9 mouse cellular contexts compared by ENCODE assay signal in genomic region chr8:26353476-26353875, GRCm38 (mm10).
DNase-seq lines count a peak whose midpoint lies in the region; ATAC-seq lines count a peak whose summit lies in the region.
"Had no signal": no experiment of that assay in that cellular context is flagged by ENCODE, and none has a peak within 500 bp of the region (broad histone marks: within the 10 kb centered on the region; RNA-seq: fewer than 3 reads in every experiment).

No protein-coding gene starts in this region.

- no peaks in the 10 kb centered on the region for H3K9me3 ChIP-seq in embryonic facial prominence, embryonic 12.5 days
- H3K9me3 ChIP-seq in embryonic facial prominence, embryonic 10.5 days, result no peaks in the 10 kb centered on the region
- no peaks in the 10 kb centered on the region for H3K9me3 ChIP-seq in heart, embryonic 15.5 days (replicated peaks)
- H3K9me3 ChIP-seq in kidney, embryonic 15.5 days (replicated peaks), result no peaks in the 10 kb centered on the region
- H3K9me3 ChIP-seq: midbrain, embryonic 15.5 days had no signal

- no peak overlapping the region for H3K9ac ChIP-seq in embryonic facial prominence, embryonic 12.5 days
- no peak overlapping the region for H3K9ac ChIP-seq in heart, embryonic 15.5 days
- no peak overlapping the region for H3K9ac ChIP-seq in kidney, embryonic 15.5 days
- H3K9ac ChIP-seq: midbrain, embryonic 15.5 days had no signal

- no peak overlapping the region for H3K4me3 ChIP-seq in embryonic facial prominence, embryonic 12.5 days
- no peak overlapping the region for H3K4me3 ChIP-seq in embryonic facial prominence, embryonic 10.5 days
- no peak overlapping the region for H3K4me3 ChIP-seq in heart, embryonic 15.5 days
- H3K4me3 ChIP-seq in kidney, embryonic 15.5 days (replicated peaks), result no peak overlapping the region
- H3K4me3 ChIP-seq: midbrain, embryonic 15.5 days had no signal

- WGBS in embryonic facial prominence, embryonic 12.5 days, result 66% methylated on average over 3 of the region's 3 CpGs
- 70% methylated on average over 3 of the region's 3 CpGs for WGBS in embryonic facial prominence, embryonic 10.5 days
- 54% methylated on average over 3 of the region's 3 CpGs for WGBS in heart, embryonic 15.5 days
- 20% methylated on average over 3 of the region's 3 CpGs for WGBS in kidney, embryonic 15.5 days

- ATAC-seq in embryonic facial prominence, embryonic 12.5 days (ENCODE audit: insufficient number of reproducible peaks, insufficient read depth, low FRiP score, low TSS enrichment), result no peak
- no peak for ATAC-seq in heart, embryonic 15.5 days (replicated peaks; ENCODE audit: insufficient number of reproducible peaks, insufficient read depth, low FRiP score, low read depth)
- no peak for ATAC-seq in kidney, embryonic 15.5 days (replicated peaks; ENCODE audit: low FRiP score)
- ATAC-seq in megakaryocyte-erythroid progenitor cell, adult 5-6 weeks (replicated peaks; ENCODE audit: low FRiP score, low TSS enrichment, poor library complexity, severe bottlenecking), result no peak
- no peak for ATAC-seq in CD4-positive, CD25-positive, alpha-beta regulatory T cell, adult 4 months
- ATAC-seq: midbrain, embryonic 15.5 days had no signal

- no peak overlapping the region for H3K4me2 ChIP-seq in embryonic facial prominence, embryonic 12.5 days (replicated peaks)
- H3K4me2 ChIP-seq in heart, embryonic 15.5 days, result no peak overlapping the region
- H3K4me2 ChIP-seq in kidney, embryonic 15.5 days, result no peak overlapping the region
- H3K4me2 ChIP-seq: midbrain, embryonic 15.5 days had no signal

- no peaks in the 10 kb centered on the region for H3K36me3 ChIP-seq in embryonic facial prominence, embryonic 12.5 days
- H3K36me3 ChIP-seq in embryonic facial prominence, embryonic 10.5 days (replicated peaks), result no peaks in the 10 kb centered on the region
- no peaks in the 10 kb centered on the region for H3K36me3 ChIP-seq in heart, embryonic 15.5 days
- no peaks in the 10 kb centered on the region for H3K36me3 ChIP-seq in kidney, embryonic 15.5 days
- H3K36me3 ChIP-seq: midbrain, embryonic 15.5 days had no signal

- peak overlapping the region; percentile 47 for H3K27ac ChIP-seq in embryonic facial prominence, embryonic 12.5 days
- H3K27ac ChIP-seq in embryonic facial prominence, embryonic 10.5 days (replicated peaks), result no peak overlapping the region; the same call in 1 of the 2 replicates
- H3K27ac ChIP-seq in heart, embryonic 15.5 days, result peak overlapping the region; percentile 94
- H3K27ac ChIP-seq in kidney, embryonic 15.5 days, result peak overlapping the region; percentile 92
- H3K27ac ChIP-seq: midbrain, embryonic 15.5 days had no signal

- no peak for DNase-seq in embryonic facial prominence, embryonic 10.5 days (ENCODE audit: low spot score)
- peak; percentile 59 for DNase-seq in lung, postnatal 36 days
- no peak for DNase-seq in embryo, embryonic 10.5 days (ENCODE audit: low spot score)

- H3K27me3 ChIP-seq in embryonic facial prominence, embryonic 12.5 days, result no peaks in the 10 kb centered on the region
- no peaks in the 10 kb centered on the region for H3K27me3 ChIP-seq in embryonic facial prominence, embryonic 10.5 days (replicated peaks; ENCODE audit: low read depth, poor library complexity, severe bottlenecking)
- H3K27me3 ChIP-seq in heart, embryonic 15.5 days, result no peaks in the 10 kb centered on the region
- H3K27me3 ChIP-seq in kidney, embryonic 15.5 days, result no peaks in the 10 kb centered on the region
- H3K27me3 ChIP-seq: midbrain, embryonic 15.5 days had no signal

- peaks cover 12% of the 10 kb centered on the region; the same call in 1 of the 2 replicates for H3K4me1 ChIP-seq in embryonic facial prominence, embryonic 12.5 days
- H3K4me1 ChIP-seq in embryonic facial prominence, embryonic 10.5 days, result peaks cover 66% of the 10 kb centered on the region
- H3K4me1 ChIP-seq in heart, embryonic 15.5 days (replicated peaks), result peaks cover 28% of the 10 kb centered on the region
- peaks cover 43% of the 10 kb centered on the region for H3K4me1 ChIP-seq in kidney, embryonic 15.5 days
